Mouse (Mus musculus): ENCODE measurements around the gene Fam228a. TPM values are rescaled to one million over a fixed set of nuclear protein-coding genes. Genes with fewer than 3 reads are reported as not detected.

Gene Fam228a
- 0.20 TPM for polyA plus RNA-seq (2017; shearing (Covaris generic))

GRCm38 (mm10) chr12:4738031-4738576 lies at the start of gene Fam228a:
TSS of gene Fam228a (minus strand) at chr12:4738430.

DNA sequence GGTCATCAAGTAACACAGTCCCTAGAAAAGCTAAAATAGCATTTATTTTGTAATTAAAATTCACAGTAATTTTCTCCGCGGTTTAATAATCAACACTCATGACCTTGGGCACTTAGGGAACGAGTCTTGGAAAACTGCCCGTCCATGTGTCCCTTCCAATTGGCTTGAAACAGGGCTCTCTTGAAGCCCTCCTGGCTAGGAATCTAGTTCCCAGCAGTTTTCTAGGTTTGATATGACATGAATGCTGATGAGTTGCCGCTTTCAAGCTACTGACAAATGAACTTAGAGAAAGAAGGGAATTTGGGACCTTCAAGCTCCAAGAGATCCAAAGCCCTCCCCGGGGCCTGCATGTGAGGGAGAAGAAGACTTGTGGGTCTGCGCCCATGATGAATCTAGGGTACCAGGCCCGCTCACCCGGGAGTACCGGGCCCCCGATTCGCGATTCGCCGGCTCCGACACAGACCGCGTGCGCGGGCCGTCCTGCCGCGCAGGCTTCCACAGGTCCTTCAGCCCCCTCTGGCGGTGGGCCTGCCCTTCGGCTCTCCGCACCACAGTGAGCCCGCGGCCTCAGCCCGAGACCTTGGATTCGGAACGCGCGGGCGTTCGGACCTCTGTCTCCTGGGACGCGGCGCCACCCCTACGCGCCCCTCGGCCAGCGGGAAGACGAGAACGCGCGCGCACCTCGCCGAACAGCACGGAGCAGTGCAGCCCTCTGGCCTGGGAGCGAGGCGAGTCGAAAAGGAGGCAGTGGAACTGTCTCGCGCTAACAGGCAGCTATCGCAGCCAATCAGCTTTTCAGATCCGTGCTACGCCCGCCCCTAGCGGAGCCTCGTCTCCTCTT lies 30.5 kb upstream of the Fam228a start, which contains the start of the genes Pfn4 and Fam228b:
Pfn4 (plus strand) TSS at position 531 of the 841 bp plus-strand sequence.
Fam228b (minus strand) TSS at position 776 of the 841 bp plus-strand sequence.

Other genes starting within 250 kb of the Fam228a start
- gene Itsn2, start 145.8 kb downstream of the Fam228a start, polyA plus RNA-seq (2017; shearing (Covaris generic)), result 36.1 TPM
- not detected for gene Gm3625, start 145.5 kb downstream of the Fam228a start, polyA plus RNA-seq (2017; shearing (Covaris generic))
- not detected for gene Pfn4, start 30.6 kb upstream of the Fam228a start, polyA plus RNA-seq (2017; shearing (Covaris generic))
- gene Fam228b, start 30.8 kb upstream of the Fam228a start, polyA plus RNA-seq (2017; shearing (Covaris generic)), result not detected
- 415 TPM for gene Sf3b6, start 79.1 kb upstream of the Fam228a start, polyA plus RNA-seq (2017; shearing (Covaris generic))
- gene Fkbp1b, start 103.2 kb upstream of the Fam228a start, polyA plus RNA-seq (2017; shearing (Covaris generic)), result not detected
- gene Wdcp, start 104.9 kb upstream of the Fam228a start, polyA plus RNA-seq (2017; shearing (Covaris generic)), result 11.0 TPM
- gene Mfsd2b, start 135.9 kb upstream of the Fam228a start, polyA plus RNA-seq (2017; shearing (Covaris generic)), result 0.55 TPM
- 14.6 TPM for gene Ubxn2a, start 169.3 kb upstream of the Fam228a start, polyA plus RNA-seq (2017; shearing (Covaris generic))
- gene Atad2b, start 178.9 kb upstream of the Fam228a start, polyA plus RNA-seq (2017; shearing (Covaris generic)), result 8.5 TPM